Mouse (Mus musculus) R1 (cell line): Measurements from ENCODE around the gene Fitm2.

Source experiments
- DNase-seq: peaks from one replicate; pipeline ENCODE4 v3.0.0-alpha.2; 2018; ENCODE audit warnings: low read depth, low spot score

The Fitm2 gene

GRCm38 (mm10) chr2:163472466-163472851 lies at the start of gene Fitm2:
Gene Fitm2 (minus strand): TSS chr2:163472629.
- DNase-seq = peak; percentile 99

GRCm38 (mm10) chr2:163506300-163507004 lies 34.0 kb upstream of the Fitm2 start, which contains the start of gene Hnf4a:
Gene Hnf4a (plus strand): TSS chr2:163506808.
- DNase-seq = no peak

- DNase-seq = peak; percentile 52
Measured at GRCm38 (mm10) chr2:163503191-163503590, 30.8 kb upstream of the Fitm2 start.

- DNase-seq = no peak
Measured at GRCm38 (mm10) chr2:163502219-163502618, 29.8 kb upstream of the Fitm2 start.

- DNase-seq = peak; percentile 65
Measured at GRCm38 (mm10) chr2:163494456-163494855, 22.0 kb upstream of the Fitm2 start.

GRCm38 (mm10) chr2:163493976-163494375 lies 21.5 kb upstream of the Fitm2 start:
- DNase-seq = no peak

- peak; percentile 70 for DNase-seq
Measured at GRCm38 (mm10) chr2:163493031-163493430, 20.6 kb upstream of the Fitm2 start.

- no peak for DNase-seq
Measured at GRCm38 (mm10) chr2:163492018-163492417, 19.6 kb upstream of the Fitm2 start, which contains the start of gene R3hdml. Gene R3hdml (plus strand): TSS chr2:163492318.

- no peak for DNase-seq
Measured at GRCm38 (mm10) chr2:163491351-163491750, 18.9 kb upstream of the Fitm2 start.

- DNase-seq = no peak
Measured at GRCm38 (mm10) chr2:163490656-163491055, 18.2 kb upstream of the Fitm2 start.

- no peak for DNase-seq
Measured at GRCm38 (mm10) chr2:163489725-163490291, 17.4 kb upstream of the Fitm2 start.

GRCm38 (mm10) chr2:163487360-163487759 lies 14.9 kb upstream of the Fitm2 start:
- no peak for DNase-seq

- DNase-seq = peak; percentile 61
Measured at GRCm38 (mm10) chr2:163481539-163482029, 9.2 kb upstream of the Fitm2 start.

- DNase-seq = peak; percentile 85
Measured at GRCm38 (mm10) chr2:163480191-163480825, 7.9 kb upstream of the Fitm2 start.

- DNase-seq = no peak
Measured at GRCm38 (mm10) chr2:163471710-163472465, 541 bp downstream of the Fitm2 start.

- DNase-seq = no peak
Measured at GRCm38 (mm10) chr2:163471136-163471535, 1.3 kb downstream of the Fitm2 start.

- DNase-seq = no peak
Measured at GRCm38 (mm10) chr2:163469711-163470110, 2.7 kb downstream of the Fitm2 start.

GRCm38 (mm10) chr2:163468866-163469265 lies 3.6 kb downstream of the Fitm2 start:
- peak; percentile 75 for DNase-seq

GRCm38 (mm10) chr2:163467585-163467984 lies 4.8 kb downstream of the Fitm2 start:
- no peak for DNase-seq

- peak; percentile 69 for DNase-seq
Measured at GRCm38 (mm10) chr2:163466771-163467170, 5.7 kb downstream of the Fitm2 start.

GRCm38 (mm10) chr2:163464562-163464961 lies 7.9 kb downstream of the Fitm2 start:
- DNase-seq = peak; percentile 65

GRCm38 (mm10) chr2:163463998-163464397 lies 8.4 kb downstream of the Fitm2 start:
- DNase-seq = peak; percentile 48
